ENCODE assay signal across 9 mouse cellular contexts in genomic region chr2:119262978-119263377, GRCm38 (mm10). TPM values are rescaled to one million over a fixed set of nuclear protein-coding genes. Genes with fewer than 3 reads are reported as not detected.
DNase-seq lines count a peak whose midpoint lies in the region; ATAC-seq and TF ChIP-seq lines count a peak whose summit lies in the region.
"Had no signal": no experiment of that assay in that cellular context is flagged by ENCODE, and none has a peak within 500 bp of the region (broad histone marks: within the 10 kb centered on the region; RNA-seq: fewer than 3 reads in every experiment).

No protein-coding gene starts in this region.

- TF ChIP-seq POLR2A in small intestine, adult 2 months (IDR thresholded peaks at IDR 0.05; ENCODE audit: low read depth, low read length), result no peak

- ATAC-seq in hindbrain, embryonic 13.5 days (ENCODE audit: low FRiP score), result 0 out of 2 replicates have a peak, but pooled peaks have one; percentile 39
- ATAC-seq in hindbrain, embryonic 11.5 days (ENCODE audit: low FRiP score), result no peak
- peak; percentile 67; the same call in 1 of the 2 replicates for ATAC-seq in heart, embryonic 16.5 days (replicated peaks; ENCODE audit: extremely low read depth, insufficient read depth, low FRiP score)
- ATAC-seq in limb, embryonic 15.5 days (ENCODE audit: insufficient number of reproducible peaks, low FRiP score, low TSS enrichment, low read depth), result peak; percentile 71

- no peak overlapping the region for H3K9ac ChIP-seq in hindbrain, embryonic 13.5 days
- no peak overlapping the region for H3K9ac ChIP-seq in hindbrain, embryonic 11.5 days (ENCODE audit: low read depth, low read length)
- H3K9ac ChIP-seq in heart, embryonic 16.5 days (ENCODE audit: low read length), result no peak overlapping the region
- H3K9ac ChIP-seq in limb, embryonic 15.5 days, result no peak overlapping the region
- H3K9ac ChIP-seq: liver, embryonic 14.5 days had no signal

- peaks cover 9% of the 10 kb centered on the region; the same call in 1 of the 2 replicates for H3K4me1 ChIP-seq in hindbrain, embryonic 13.5 days (replicated peaks)
- no peaks in the 10 kb centered on the region for H3K4me1 ChIP-seq in hindbrain, embryonic 11.5 days (replicated peaks; ENCODE audit: control insufficient read depth, insufficient read depth, low read length)
- peaks cover 9% of the 10 kb centered on the region for H3K4me1 ChIP-seq in heart, embryonic 16.5 days (ENCODE audit: control insufficient read depth, insufficient read depth, low read length)
- H3K4me1 ChIP-seq in limb, embryonic 15.5 days, result peaks cover 6% of the 10 kb centered on the region
- H3K4me1 ChIP-seq in small intestine, adult 2 months (ENCODE audit: control insufficient read depth, insufficient read depth, insufficient read length, low read length), result peaks cover 11% of the 10 kb centered on the region

- WGBS in hindbrain, embryonic 13.5 days, result 44% methylated on average over 8 of the region's 8 CpGs
- 43% methylated on average over 8 of the region's 8 CpGs for WGBS in hindbrain, embryonic 11.5 days
- whole genome bisulfite sequencing in heart, embryonic 16.5 days, result 24% methylated on average over 8 of the region's 8 CpGs
- WGBS in limb, embryonic 15.5 days, result 10% methylated on average over 8 of the region's 8 CpGs
- WGBS in small intestine, adult 2 months, result 10% methylated on average over 8 of the region's 8 CpGs

- no peaks in the 10 kb centered on the region for H3K36me3 ChIP-seq in hindbrain, embryonic 13.5 days
- H3K36me3 ChIP-seq in hindbrain, embryonic 11.5 days (ENCODE audit: control insufficient read depth, insufficient read depth, low read length), result no peaks in the 10 kb centered on the region
- H3K36me3 ChIP-seq in heart, embryonic 16.5 days (ENCODE audit: control insufficient read depth, insufficient read depth), result no peaks in the 10 kb centered on the region
- no peaks in the 10 kb centered on the region for H3K36me3 ChIP-seq in limb, embryonic 15.5 days
- H3K36me3 ChIP-seq in small intestine, adult 2 months (ENCODE audit: control insufficient read depth, insufficient read depth, low read length), result no peaks in the 10 kb centered on the region

- no peak overlapping the region for H3K4me3 ChIP-seq in hindbrain, embryonic 13.5 days
- no peak overlapping the region for H3K4me3 ChIP-seq in hindbrain, embryonic 11.5 days (ENCODE audit: low read depth, low read length)
- H3K4me3 ChIP-seq in heart, embryonic 16.5 days (ENCODE audit: low read length), result no peak overlapping the region
- H3K4me3 ChIP-seq in limb, embryonic 15.5 days, result no peak overlapping the region
- H3K4me3 ChIP-seq in small intestine, adult 2 months (ENCODE audit: low read depth, low read length), result peak overlapping the region; percentile 26; the same call in 1 of the 2 replicates

- H3K27me3 ChIP-seq in hindbrain, embryonic 13.5 days, result peaks cover 11% of the 10 kb centered on the region; the same call in 1 of the 2 replicates
- no peaks in the 10 kb centered on the region for H3K27me3 ChIP-seq in hindbrain, embryonic 11.5 days (ENCODE audit: control insufficient read depth, insufficient read depth, low read length)
- peaks cover 2% of the 10 kb centered on the region; the same call in 1 of the 2 replicates for H3K27me3 ChIP-seq in heart, embryonic 16.5 days (ENCODE audit: control insufficient read depth, insufficient read depth, low read length)
- no peaks in the 10 kb centered on the region for H3K27me3 ChIP-seq in limb, embryonic 15.5 days
- H3K27me3 ChIP-seq in small intestine, adult 2 months (ENCODE audit: control insufficient read depth, insufficient read depth, low read length), result no peaks in the 10 kb centered on the region

- no peak for DNase-seq in hindbrain, embryonic 11.5 days (ENCODE audit: low spot score)
- DNase-seq in adrenal gland, postnatal 4 days (ENCODE audit: low spot score in 2 of 2), result peak; percentile 45 to 78
- no peak for DNase-seq in thymus, postnatal 4 days
- no peak for DNase-seq in left cerebral cortex, adult 8-10 months (ENCODE audit: low spot score in 2 of 2)

- H3K27ac ChIP-seq in hindbrain, embryonic 13.5 days, result no peak overlapping the region
- no peak overlapping the region for H3K27ac ChIP-seq in hindbrain, embryonic 11.5 days (ENCODE audit: low read depth, low read length)
- H3K27ac ChIP-seq in heart, embryonic 16.5 days (ENCODE audit: low read length), result no peak overlapping the region
- peak overlapping the region; percentile 27; the same call in 1 of the 2 replicates for H3K27ac ChIP-seq in limb, embryonic 15.5 days
- H3K27ac ChIP-seq in small intestine, adult 2 months (ENCODE audit: insufficient read depth, low read depth, low read length), result peak overlapping the region; percentile 9; the same call in 1 of the 2 replicates
- H3K27ac ChIP-seq: liver, embryonic 14.5 days had no signal

- TF ChIP-seq CTCF in small intestine, adult 2 months (IDR thresholded peaks at IDR 0.05; ENCODE audit: extremely low read depth, insufficient read length, insufficient replicate concordance, low read depth, low read length), result no peak

- H3K9me3 ChIP-seq in hindbrain, embryonic 13.5 days, result no peaks in the 10 kb centered on the region
- H3K9me3 ChIP-seq in hindbrain, embryonic 11.5 days (ENCODE audit: control insufficient read depth, low read length), result no peaks in the 10 kb centered on the region
- H3K9me3 ChIP-seq in heart, embryonic 16.5 days (replicated peaks; ENCODE audit: control insufficient read depth, low read length), result no peaks in the 10 kb centered on the region
- H3K9me3 ChIP-seq in limb, embryonic 15.5 days, result no peaks in the 10 kb centered on the region

- H3K4me2 ChIP-seq in hindbrain, embryonic 13.5 days, result no peak overlapping the region
- H3K4me2 ChIP-seq in hindbrain, embryonic 11.5 days (replicated peaks; ENCODE audit: low read depth, low read length), result no peak overlapping the region
- peak overlapping the region; percentile 48 for H3K4me2 ChIP-seq in heart, embryonic 16.5 days (ENCODE audit: low read depth, low read length)
- 0 out of 2 replicates have a peak overlapping the region, but pooled peaks have one; percentile 2 for H3K4me2 ChIP-seq in limb, embryonic 15.5 days

RNA-seq across cellular contexts. Expression of gene Rhov, which starts 8.1 kb away (rescaled TPM):
- polyA plus RNA-seq in hindbrain, embryonic 13.5 days (2015; fragmentation: Nextera tagmentation; extraction: Ambion mirVana), result 21.2 and 23.4 TPM in 2 replicates
- polyA plus RNA-seq in hindbrain, embryonic 11.5 days (2014; fragmentation: Nextera tagmentation; extraction: Ambion mirVana), result 3.1 and 3.5 TPM in 2 replicates
- total RNA-seq in adrenal gland, postnatal 4 days (2021), result under 1 TPM; 0.62 to 0.76 TPM
- 1.0 and 1.3 TPM in 2 replicates for polyA plus RNA-seq in heart, embryonic 16.5 days (2015; fragmentation: Nextera tagmentation; extraction: Ambion mirVana)
- polyA plus RNA-seq in limb, embryonic 15.5 days (2015; fragmentation: Nextera tagmentation; extraction: Ambion mirVana), result 36.8 and 38.6 TPM in 2 replicates
- polyA plus RNA-seq in small intestine, adult 2 months (2012; rRNA removed), result 2.1 and 3.0 TPM in 2 replicates
- 10 to 100 TPM; 11.1 to 12.5 (median 11.7) TPM for total RNA-seq in left cerebral cortex, adult 8-10 months (2022)

RNA-seq across cellular contexts. Expression of gene Vps18, which starts 25.6 kb away (rescaled TPM):
- 26.0 and 26.1 TPM in 2 replicates for polyA plus RNA-seq in hindbrain, embryonic 13.5 days (2015; fragmentation: Nextera tagmentation; extraction: Ambion mirVana)
- 8.5 and 10.9 TPM in 2 replicates for polyA plus RNA-seq in hindbrain, embryonic 11.5 days (2014; fragmentation: Nextera tagmentation; extraction: Ambion mirVana)
- total RNA-seq in adrenal gland, postnatal 4 days (2021), result 10 to 100 TPM; 24.3 to 24.4 TPM
- polyA plus RNA-seq in heart, embryonic 16.5 days (2015; fragmentation: Nextera tagmentation; extraction: Ambion mirVana), result 13.3 and 13.6 TPM in 2 replicates
- polyA plus RNA-seq in limb, embryonic 15.5 days (2015; fragmentation: Nextera tagmentation; extraction: Ambion mirVana), result 17.6 and 19.5 TPM in 2 replicates
- 11.3 and 22.9 TPM in 2 replicates for polyA plus RNA-seq in small intestine, adult 2 months (2012; rRNA removed)
- total RNA-seq in left cerebral cortex, adult 8-10 months (2022), result 10 to 100 TPM; 46.8 to 52.2 (median 49.4) TPM

RNA-seq across cellular contexts. Expression of gene Spint1, which starts 25.8 kb away (rescaled TPM):
- 0.72 and 0.99 TPM in 2 replicates for polyA plus RNA-seq in hindbrain, embryonic 13.5 days (2015; fragmentation: Nextera tagmentation; extraction: Ambion mirVana)
- polyA plus RNA-seq in hindbrain, embryonic 11.5 days (2014; fragmentation: Nextera tagmentation; extraction: Ambion mirVana), result 4.1 and 4.6 TPM in 2 replicates
- total RNA-seq in adrenal gland, postnatal 4 days (2021), result 10 to 100 TPM in 1 of 2 experiments, 1 to 10 TPM in 1; 8.2 to 17.6 TPM
- polyA plus RNA-seq in heart, embryonic 16.5 days (2015; fragmentation: Nextera tagmentation; extraction: Ambion mirVana), result 3.7 and 5.1 TPM in 2 replicates
- 27.6 and 30.9 TPM in 2 replicates for polyA plus RNA-seq in limb, embryonic 15.5 days (2015; fragmentation: Nextera tagmentation; extraction: Ambion mirVana)
- 139 and 367 TPM in 2 replicates for polyA plus RNA-seq in small intestine, adult 2 months (2012; rRNA removed)
- 1 to 10 TPM; 2.0 to 3.7 (median 3.2) TPM for total RNA-seq in left cerebral cortex, adult 8-10 months (2022)

RNA-seq across cellular contexts. Expression of gene Ppp1r14d, which starts 33.3 kb away (rescaled TPM):
- polyA plus RNA-seq in hindbrain, embryonic 13.5 days (2015; fragmentation: Nextera tagmentation; extraction: Ambion mirVana), result not detected in 2 replicates
- 0.23 TPM in 1 of 2 replicates, not detected in the other for polyA plus RNA-seq in hindbrain, embryonic 11.5 days (2014; fragmentation: Nextera tagmentation; extraction: Ambion mirVana)
- total RNA-seq in adrenal gland, postnatal 4 days (2021), result not detected
- 0.18 and 0.26 TPM in 2 replicates for polyA plus RNA-seq in heart, embryonic 16.5 days (2015; fragmentation: Nextera tagmentation; extraction: Ambion mirVana)
- 0.24 TPM in 1 of 2 replicates, not detected in the other for polyA plus RNA-seq in limb, embryonic 15.5 days (2015; fragmentation: Nextera tagmentation; extraction: Ambion mirVana)
- polyA plus RNA-seq in small intestine, adult 2 months (2012; rRNA removed), result 124 and 296 TPM in 2 replicates
- not detected for total RNA-seq in left cerebral cortex, adult 8-10 months (2022)
- polyA plus RNA-seq: liver, embryonic 14.5 days had no signal

RNA-seq across cellular contexts. Expression of gene Dnajc17, which starts 54.4 kb away (rescaled TPM):
- polyA plus RNA-seq in hindbrain, embryonic 13.5 days (2015; fragmentation: Nextera tagmentation; extraction: Ambion mirVana), result 25.0 and 27.3 TPM in 2 replicates
- polyA plus RNA-seq in hindbrain, embryonic 11.5 days (2014; fragmentation: Nextera tagmentation; extraction: Ambion mirVana), result 22.0 and 22.2 TPM in 2 replicates
- total RNA-seq in adrenal gland, postnatal 4 days (2021), result 10 to 100 TPM; 24.4 to 26.0 TPM
- 10.5 and 11.2 TPM in 2 replicates for polyA plus RNA-seq in heart, embryonic 16.5 days (2015; fragmentation: Nextera tagmentation; extraction: Ambion mirVana)
- 18.5 and 23.1 TPM in 2 replicates for polyA plus RNA-seq in limb, embryonic 15.5 days (2015; fragmentation: Nextera tagmentation; extraction: Ambion mirVana)
- 1.5 and 2.9 TPM in 2 replicates for polyA plus RNA-seq in small intestine, adult 2 months (2012; rRNA removed)
- 10 to 100 TPM; 15.9 to 21.6 (median 19.1) TPM for total RNA-seq in left cerebral cortex, adult 8-10 months (2022)

Comparison
In these comparisons a context has a peak if more than half of its experiments do, and no peak if none do; other contexts are left out.
1. H3K27ac ChIP-seq: peak in limb, embryonic 15.5 days (single experiment) and small intestine, adult 2 months (single experiment); none in hindbrain, embryonic 13.5 days (single experiment), hindbrain, embryonic 11.5 days (single experiment) and heart, embryonic 16.5 days (single experiment).
2. H3K4me2 ChIP-seq: peak in heart, embryonic 16.5 days (single experiment) and limb, embryonic 15.5 days (single experiment); none in hindbrain, embryonic 13.5 days (single experiment) and hindbrain, embryonic 11.5 days (single experiment).
3. DNase-seq: peak in adrenal gland, postnatal 4 days (2 of 2); none in hindbrain, embryonic 11.5 days (single experiment), thymus, postnatal 4 days (single experiment) and left cerebral cortex, adult 8-10 months (0 of 2).